17 mouse cellular contexts compared by ENCODE assay signal in genomic region chr12:76444862-76445261, GRCm38 (mm10). TPM values are rescaled to one million over a fixed set of nuclear protein-coding genes. Genes with fewer than 3 reads are reported as not detected.
A peak's percentile ranks its signal among the peaks of the same experiment; 100 is the strongest.
DNase-seq lines count a peak whose midpoint lies in the region; ATAC-seq and TF ChIP-seq lines count a peak whose summit lies in the region.
"Had no signal": no experiment of that assay in that cellular context is flagged by ENCODE, and none has a peak within 500 bp of the region (broad histone marks: within the 10 kb centered on the region; RNA-seq: fewer than 3 reads in every experiment).

No protein-coding gene starts in this region.

- no peak for TF ChIP-seq POLR2A in CH12.LX (IDR thresholded peaks at IDR 0.05; ENCODE audit: low read depth, low read length)

- no peaks in the 10 kb centered on the region for H3K9me3 ChIP-seq in heart, postnatal 0 days (replicated peaks; ENCODE audit: control insufficient read depth, low read length)
- no peaks in the 10 kb centered on the region for H3K9me3 ChIP-seq in CH12.LX (replicated peaks; ENCODE audit: low read length)
- H3K9me3 ChIP-seq in liver, embryonic 14.5 days (ENCODE audit: control insufficient read depth, low read length), result no peaks in the 10 kb centered on the region
- H3K9me3 ChIP-seq: neural tube, embryonic 12.5 days had no signal

- H3K27me3 ChIP-seq in heart, postnatal 0 days (ENCODE audit: control insufficient read depth, insufficient read depth, low read length), result no peaks in the 10 kb centered on the region
- no peaks in the 10 kb centered on the region for H3K27me3 ChIP-seq in CH12.LX (replicated peaks)
- H3K27me3 ChIP-seq in liver, embryonic 14.5 days (ENCODE audit: control insufficient read depth, insufficient read depth, low read length), result no peaks in the 10 kb centered on the region
- H3K27me3 ChIP-seq: neural tube, embryonic 12.5 days had no signal

- H3K9ac ChIP-seq in heart, postnatal 0 days (replicated peaks; ENCODE audit: low read depth, low read length), result no peak overlapping the region
- H3K9ac ChIP-seq in CH12.LX (ENCODE audit: insufficient read depth, low read depth), result peak overlapping the region; percentile 80
- H3K9ac ChIP-seq in liver, embryonic 14.5 days (replicated peaks), result no peak overlapping the region
- H3K9ac ChIP-seq: forebrain, postnatal 0 days; neural tube, embryonic 12.5 days had no signal

- H3K4me1 ChIP-seq in heart, postnatal 0 days (ENCODE audit: control insufficient read depth, insufficient read depth), result peaks cover 4% of the 10 kb centered on the region; the same call in 1 of the 2 replicates
- H3K4me1 ChIP-seq in CH12.LX (ENCODE audit: control insufficient read depth in 1 of 2, insufficient read depth in 2 of 2), result peaks cover 0 to 28% of the 10 kb centered on the region in 2 experiments; a peak in 2 of 4 replicates
- H3K4me1 ChIP-seq in liver, embryonic 14.5 days (replicated peaks; ENCODE audit: control insufficient read depth in 2 of 2, insufficient read depth in 2 of 2, low read length in 1 of 2), result 0 out of 4 replicates have a peak, but pooled peaks cover 0 to 4% of the 10 kb centered on the region in 2 experiments
- H3K4me1 ChIP-seq: neural tube, embryonic 12.5 days had no signal

- peak; percentile 0; the same call in 1 of the 2 replicates for TF ChIP-seq RAD21 in CH12.LX (IDR thresholded peaks at IDR 0.05; ENCODE audit: low read depth, low read length)

- TF ChIP-seq EP300 in heart, postnatal 0 days (IDR thresholded peaks at IDR 0.05; ENCODE audit: low read depth), result no peak
- no peak for TF ChIP-seq EP300 in CH12.LX (IDR thresholded peaks at IDR 0.05; ENCODE audit: low read length)
- TF ChIP-seq EP300 in liver, embryonic 14.5 days (IDR thresholded peaks at IDR 0.05; ENCODE audit: low read depth), result no peak

- in situ Hi-C loops in CH12.LX (cut with MboI; ENCODE audit: low pct_ligation_motif_present, low pct_unique_long_range_greater_than_20kb, low sequenced_read_pairs), result no loop called here

- TF ChIP-seq CTCF in heart, postnatal 0 days (IDR thresholded peaks at IDR 0.05; ENCODE audit: low read depth), result no peak
- TF ChIP-seq CTCF in CH12.LX (conservative IDR thresholded peaks at IDR 0.05 in 1 of 2, IDR thresholded peaks at IDR 0.05 in 1 of 2; ENCODE audit: low read depth in 2 of 2, low read length in 2 of 2), result peak in 1 of 2 experiments; percentile 22; a peak in 2 of 4 replicates
- no peak for TF ChIP-seq CTCF in liver, embryonic 14.5 days (IDR thresholded peaks at IDR 0.05; ENCODE audit: low read depth)

- no peak for ATAC-seq in heart, postnatal 0 days (ENCODE audit: insufficient read depth, low read depth)
- no peak for ATAC-seq in liver, embryonic 14.5 days (ENCODE audit: insufficient read depth)
- ATAC-seq in megakaryocyte progenitor cell, adult 5-6 weeks (replicated peaks; ENCODE audit: poor library complexity), result no peak
- ATAC-seq: forebrain, postnatal 0 days; midbrain, embryonic 16.5 days had no signal

- dilution Hi-C loops in CH12.LX (cut with MboI; ENCODE audit: extremely low pct_ligation_motif_present, extremely low pct_unique_long_range_greater_than_20kb, low sequenced_read_pairs), result no loop called here

- intact Hi-C loops in left cerebral cortex, postnatal 36 days (cut with DNase I), result no loop called here

- peaks cover 52% of the 10 kb centered on the region for H3K79me2 ChIP-seq in CH12.LX (replicated peaks; ENCODE audit: control insufficient read depth, extremely low read depth, insufficient read depth, poor library complexity, severe bottlenecking)

- H3K4me2 ChIP-seq in heart, postnatal 0 days (ENCODE audit: low read depth, low read length), result peak overlapping the region; percentile 31; the same call in 1 of the 2 replicates
- H3K4me2 ChIP-seq in CH12.LX (ENCODE audit: insufficient read depth, low read depth, poor library complexity, severe bottlenecking), result peak overlapping the region; percentile 98
- peak overlapping the region; percentile 28; the same call in 1 of the 2 replicates for H3K4me2 ChIP-seq in liver, embryonic 14.5 days (ENCODE audit: low read depth)
- H3K4me2 ChIP-seq: neural tube, embryonic 12.5 days had no signal

- peak overlapping the region; percentile 9; the same call in 1 of the 2 replicates for H3K4me3 ChIP-seq in heart, postnatal 0 days (ENCODE audit: low read depth, low read length)
- peak overlapping the region; percentile 75 to 90 (median 79) for H3K4me3 ChIP-seq in CH12.LX (replicated peaks in 1 of 3; ENCODE audit: low read depth in 2 of 3, low read length in 2 of 3, poor library complexity in 1 of 3)
- H3K4me3 ChIP-seq in liver, embryonic 14.5 days (ENCODE audit: insufficient read depth in 1 of 2, low read depth in 2 of 2, low read length in 2 of 2), result peak overlapping the region; percentile 31 to 55
- H3K4me3 ChIP-seq: neural tube, embryonic 12.5 days had no signal

- DNase-seq in heart, postnatal 0 days (ENCODE audit: low spot score), result no peak
- no peak for DNase-seq in heart, adult 11 months
- DNase-seq in CH12.LX (ENCODE audit: extremely low read depth), result peak; percentile 34
- peak; percentile 26 for DNase-seq in ES-CJ7 (ENCODE audit: low read depth, low spot score)
- no peak for DNase-seq in liver, embryonic 14.5 days (ENCODE audit: low read depth in 3 of 3, low spot score in 3 of 3)
- DNase-seq in urinary bladder, postnatal 25 days (ENCODE audit: low spot score), result no peak
- DNase-seq in left cerebral cortex, postnatal 36 days (ENCODE audit: low spot score in 2 of 2), result no peak
- DNase-seq: adrenal gland, postnatal 14 days; cerebellum, postnatal 10 days; forebrain, postnatal 0 days; gastrocnemius, postnatal 14 days; lung, adult 18-20 months; right cerebral cortex, postnatal 4 days had no signal

- no peak overlapping the region for H3K27ac ChIP-seq in heart, postnatal 0 days (ENCODE audit: low read depth)
- peak overlapping the region; percentile 44 for H3K27ac ChIP-seq in CH12.LX (ENCODE audit: insufficient read depth, low read depth)
- no peak overlapping the region for H3K27ac ChIP-seq in liver, embryonic 14.5 days
- H3K27ac ChIP-seq: neural tube, embryonic 12.5 days had no signal

- H3K36me3 ChIP-seq in heart, postnatal 0 days (replicated peaks; ENCODE audit: control insufficient read depth, insufficient read depth, low read length), result no peaks in the 10 kb centered on the region
- H3K36me3 ChIP-seq in CH12.LX (replicated peaks in 1 of 2; ENCODE audit: control insufficient read depth in 1 of 2, insufficient read depth in 1 of 2, low read length in 1 of 2), result peaks cover 23 to 33% of the 10 kb centered on the region in 2 experiments
- no peaks in the 10 kb centered on the region for H3K36me3 ChIP-seq in liver, embryonic 14.5 days (replicated peaks; ENCODE audit: control insufficient read depth, insufficient read depth, low read depth)
- H3K36me3 ChIP-seq: neural tube, embryonic 12.5 days had no signal

- 78% methylated on average over 6 of the region's 6 CpGs for WGBS in heart, postnatal 0 days
- 55% methylated on average over 6 of the region's 6 CpGs for WGBS in liver, embryonic 14.5 days (ENCODE audit: insufficient replicate concordance)

TF ChIP-seq in CH12.LX, 34 proteins besides CTCF, POLR2A, EP300 and RAD21 (continues in another document):
- TF ChIP-seq MAX (IDR thresholded peaks at IDR 0.05; ENCODE audit: low read length) (peak; percentile 90), MYC (IDR thresholded peaks at IDR 0.05; ENCODE audit: low read depth, low read length) (peak; percentile 97), MAFK (IDR thresholded peaks at IDR 0.05; ENCODE audit: insufficient replicate concordance, low read length) (no peak), ZMIZ1 (IDR thresholded peaks at IDR 0.05; ENCODE audit: low read depth, low read length) (no peak), IRF4 (IDR thresholded peaks at IDR 0.05; ENCODE audit: low read depth, low read length) (0 out of 2 replicates have a peak, but pooled peaks have one; percentile 6), UBTF (IDR thresholded peaks at IDR 0.05; ENCODE audit: low read depth, low read length) (no peak), ZNF384 (IDR thresholded peaks at IDR 0.05; ENCODE audit: low read depth, low read length) (no peak), MXI1 (IDR thresholded peaks at IDR 0.05; ENCODE audit: low read depth, low read length) (peak; percentile 79; the same call in 1 of the 2 replicates), JUND (conservative IDR thresholded peaks at IDR 0.05; ENCODE audit: low read depth, low read length) (no peak), E2F4 (IDR thresholded peaks at IDR 0.05; ENCODE audit: insufficient replicate concordance, low read depth, low read length) (no peak), ZKSCAN1 (IDR thresholded peaks at IDR 0.05; ENCODE audit: borderline replicate concordance, low read depth, low read length) (no peak), USF1 (IDR thresholded peaks at IDR 0.05; ENCODE audit: low read depth, low read length) (no peak), RCOR1 (conservative IDR thresholded peaks at IDR 0.05; ENCODE audit: low read depth, low read length) (no peak), BHLHE40 (IDR thresholded peaks at IDR 0.05; ENCODE audit: low read depth, low read length) (peak; percentile 43; the same call in 1 of the 2 replicates), SMC3 (IDR thresholded peaks at IDR 0.05; ENCODE audit: low read depth, low read length) (no peak)

RNA-seq across cellular contexts. Expression of gene Ppp1r36, which starts 27.5 kb away (rescaled TPM):
- total RNA-seq in heart, postnatal 0 days (2014; rRNA removed; ENCODE audit: low replicate concordance), result not detected in 2 replicates
- 1.5 and 1.7 TPM in 2 replicates for polyA plus RNA-seq in heart, postnatal 0 days (2015; fragmentation: Nextera tagmentation; extraction: Ambion mirVana)
- total RNA-seq in CH12.LX (2012; rRNA removed), result not detected in 2 replicates
- not detected in 2 replicates for total RNA-seq in CH12.LX (2014; rRNA removed)
- not detected in 2 replicates for polyA plus RNA-seq in CH12.LX (2012; ENCODE audit: insufficient read length, low read depth)
- 0.03 and 0.04 TPM in 2 replicates for polyA plus RNA-seq in liver, embryonic 14.5 days (2012; rRNA removed)
- polyA plus RNA-seq in liver, embryonic 14.5 days (2014; fragmentation: Nextera tagmentation; extraction: Ambion mirVana), result 0.09 TPM in 1 of 2 replicates, not detected in the other
- 0.39 and 0.72 TPM in 2 replicates for total RNA-seq in megakaryocyte progenitor cell, adult 5-6 weeks (2015)
- total RNA-seq in megakaryocyte progenitor cell, adult 5-6 weeks (2017), result 0.24 TPM in 1 of 2 replicates, not detected in the other
- 1 to 10 TPM; 1.2 to 1.3 TPM for total RNA-seq in left cerebral cortex, postnatal 36 days (2021)
- total RNA-seq: adrenal gland, postnatal 14 days had no signal
- polyA plus RNA-seq: large intestine, adult 2 months had no signal

RNA-seq across cellular contexts. Expression of gene Hspa2, which starts 40.9 kb away (rescaled TPM):
- total RNA-seq in heart, postnatal 0 days (2014; rRNA removed; ENCODE audit: low replicate concordance), result 8.7 and 13.2 TPM in 2 replicates
- polyA plus RNA-seq in heart, postnatal 0 days (2015; fragmentation: Nextera tagmentation; extraction: Ambion mirVana), result 13.7 and 15.0 TPM in 2 replicates
- total RNA-seq in CH12.LX (2012; rRNA removed) (4.7 and 5.3 TPM in 2 replicates), CH12.LX (2014; rRNA removed) (3.4 and 3.6 TPM in 2 replicates)
- 3.4 and 3.8 TPM in 2 replicates for polyA plus RNA-seq in CH12.LX (2012; ENCODE audit: insufficient read length, low read depth)
- 1.0 and 1.3 TPM in 2 replicates for polyA plus RNA-seq in liver, embryonic 14.5 days (2012; rRNA removed)
- polyA plus RNA-seq in liver, embryonic 14.5 days (2014; fragmentation: Nextera tagmentation; extraction: Ambion mirVana), result 1.4 and 1.9 TPM in 2 replicates
- total RNA-seq in megakaryocyte progenitor cell, adult 5-6 weeks (2015), result 6.9 and 8.3 TPM in 2 replicates
- total RNA-seq in megakaryocyte progenitor cell, adult 5-6 weeks (2017), result 18.2 and 19.9 TPM in 2 replicates
- total RNA-seq in left cerebral cortex, postnatal 36 days (2021), result 10 to 100 TPM; 62.5 to 67.5 TPM

Comparison
In these comparisons a context has a peak if more than half of its experiments do, and no peak if none do; other contexts are left out.
1. DNase-seq: peak in CH12.LX (single experiment) and ES-CJ7 (single experiment); none in heart, postnatal 0 days (single experiment), heart, adult 11 months (single experiment), liver, embryonic 14.5 days (0 of 3), urinary bladder, postnatal 25 days (single experiment) and left cerebral cortex, postnatal 36 days (0 of 2).
2. H3K4me2 ChIP-seq: peak in every context shown above with its lines; median percentile 98 in CH12.LX; 31 in heart, postnatal 0 days; 28 in liver, embryonic 14.5 days.
3. H3K4me3 ChIP-seq: peak in every context shown above with its lines; median percentile 79 in CH12.LX; 43 in liver, embryonic 14.5 days; 9 in heart, postnatal 0 days.